Comparison of ENCODE assay signal across 10 mouse cellular contexts in the genomic region with DNA sequence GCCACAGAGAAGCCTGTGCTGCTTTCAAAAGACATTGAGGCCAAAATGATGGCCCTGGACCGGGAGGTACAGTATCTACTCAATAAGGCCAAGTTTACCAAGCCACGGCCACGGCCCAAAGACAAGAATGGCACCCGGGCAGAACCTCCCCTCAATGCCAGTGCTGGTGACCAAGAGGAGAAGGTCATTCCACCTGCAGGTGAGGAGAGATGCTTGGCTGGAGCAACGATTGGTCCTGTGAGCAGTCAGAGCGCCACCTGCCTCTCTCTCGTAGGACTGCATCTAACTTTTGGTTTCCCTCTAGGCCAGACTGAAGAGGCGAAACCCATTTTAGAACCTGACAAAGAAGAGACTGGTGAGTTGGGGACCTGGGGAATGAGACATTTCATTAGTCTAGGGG. TPM values are rescaled to one million over a fixed set of nuclear protein-coding genes. Genes with fewer than 3 reads are reported as not detected.
A peak's percentile ranks its signal among the peaks of the same experiment; 100 is the strongest.
DNase-seq lines count a peak whose midpoint lies in the region; ATAC-seq lines count a peak whose summit lies in the region.
"Had no signal": no experiment of that assay in that cellular context is flagged by ENCODE, and none has a peak within 500 bp of the region (broad histone marks: within the 10 kb centered on the region; RNA-seq: fewer than 3 reads in every experiment).

No protein-coding gene starts in this region.

- no peak overlapping the region for H3K9ac ChIP-seq in liver, embryonic 13.5 days
- no peak overlapping the region for H3K9ac ChIP-seq in forebrain, embryonic 12.5 days
- H3K9ac ChIP-seq: embryonic facial prominence, embryonic 12.5 days; stomach, embryonic 15.5 days had no signal

- intact Hi-C loops in heart, postnatal 10 days (cut with DNase I): no loop called here
- intact Hi-C loops in heart, postnatal 25 days (cut with DNase I): loop anchor here (5.0 kb wide), 1 partner anchor 97 kb away; no protein-coding TSS in a partner anchor

- H3K4me1 ChIP-seq in liver, embryonic 13.5 days (replicated peaks): no peaks in the 10 kb centered on the region
- H3K4me1 ChIP-seq in forebrain, embryonic 12.5 days: no peaks in the 10 kb centered on the region
- H3K4me1 ChIP-seq: embryonic facial prominence, embryonic 12.5 days; stomach, embryonic 15.5 days had no signal

- peak; percentile 42 to 65 for DNase-seq in heart, postnatal 10 days
- DNase-seq in heart, postnatal 25 days (ENCODE audit: low spot score): no peak
- DNase-seq in urinary bladder, postnatal 14 days (ENCODE audit: low spot score): peak; percentile 44
- no peak for DNase-seq in urinary bladder, adult 2 months (ENCODE audit: low spot score)
- peak; percentile 73 for DNase-seq in cerebellum, adult 9-11 months
- DNase-seq in liver, embryonic 13.5 days: peak; percentile 28
- peak; percentile 49 for DNase-seq in right cerebral cortex, postnatal 4 days

- peaks cover 80% of the 10 kb centered on the region for H3K36me3 ChIP-seq in liver, embryonic 13.5 days
- peaks cover 86% of the 10 kb centered on the region for H3K36me3 ChIP-seq in forebrain, embryonic 12.5 days (replicated peaks)

- no peak overlapping the region for H3K4me3 ChIP-seq in liver, embryonic 13.5 days (replicated peaks)
- no peak overlapping the region for H3K4me3 ChIP-seq in forebrain, embryonic 12.5 days (replicated peaks)
- H3K4me3 ChIP-seq: embryonic facial prominence, embryonic 12.5 days; stomach, embryonic 15.5 days had no signal

- no peak overlapping the region for H3K27ac ChIP-seq in liver, embryonic 13.5 days
- no peak overlapping the region for H3K27ac ChIP-seq in forebrain, embryonic 12.5 days
- H3K27ac ChIP-seq: embryonic facial prominence, embryonic 12.5 days; stomach, embryonic 15.5 days had no signal

- no peak for ATAC-seq in liver, embryonic 13.5 days (ENCODE audit: low read depth)
- no peak for ATAC-seq in forebrain, embryonic 12.5 days (ENCODE audit: low FRiP score)

- no peaks in the 10 kb centered on the region for H3K27me3 ChIP-seq in liver, embryonic 13.5 days
- H3K27me3 ChIP-seq in forebrain, embryonic 12.5 days: no peaks in the 10 kb centered on the region
- H3K27me3 ChIP-seq: embryonic facial prominence, embryonic 12.5 days; stomach, embryonic 15.5 days had no signal

- H3K4me2 ChIP-seq in liver, embryonic 13.5 days: no peak overlapping the region
- H3K4me2 ChIP-seq in forebrain, embryonic 12.5 days: no peak overlapping the region
- H3K4me2 ChIP-seq: embryonic facial prominence, embryonic 12.5 days; stomach, embryonic 15.5 days had no signal

- WGBS in liver, embryonic 13.5 days (ENCODE audit: insufficient replicate concordance): 63% methylated on average over 8 of the region's 8 CpGs
- WGBS in forebrain, embryonic 12.5 days: 67% methylated on average over 8 of the region's 8 CpGs

- H3K9me3 ChIP-seq in liver, embryonic 13.5 days (replicated peaks): no peaks in the 10 kb centered on the region
- no peaks in the 10 kb centered on the region for H3K9me3 ChIP-seq in forebrain, embryonic 12.5 days
- H3K9me3 ChIP-seq: embryonic facial prominence, embryonic 12.5 days; stomach, embryonic 15.5 days had no signal

RNA-seq across cellular contexts. Expression of a gene that starts 7.4 kb away (rescaled TPM):
- 10 to 100 TPM; 29.2 to 31.6 TPM for total RNA-seq in heart, postnatal 10 days (2021)
- 10 to 100 TPM; 25.5 to 27.9 TPM for total RNA-seq in heart, postnatal 25 days (2021)
- polyA plus RNA-seq in urinary bladder, adult 2 months (2012; rRNA removed): 20.0 and 22.2 TPM in 2 replicates
- 18.4 and 21.3 TPM in 2 replicates for polyA plus RNA-seq in liver, embryonic 13.5 days (2015; fragmentation: Nextera tagmentation; extraction: Ambion mirVana)
- 23.4 and 23.6 TPM in 2 replicates for polyA plus RNA-seq in forebrain, embryonic 12.5 days (2016; fragmentation: Nextera tagmentation; extraction: Ambion mirVana)

RNA-seq across cellular contexts. Expression of a gene that starts 10.0 kb away (rescaled TPM):
- total RNA-seq in heart, postnatal 10 days (2021): 10 to 100 TPM; 35.8 to 45.7 TPM
- 10 to 100 TPM; 70.2 to 78.9 TPM for total RNA-seq in heart, postnatal 25 days (2021)
- polyA plus RNA-seq in urinary bladder, adult 2 months (2012; rRNA removed): 34.4 and 35.3 TPM in 2 replicates
- polyA plus RNA-seq in liver, embryonic 13.5 days (2015; fragmentation: Nextera tagmentation; extraction: Ambion mirVana): 15.8 and 19.0 TPM in 2 replicates
- polyA plus RNA-seq in forebrain, embryonic 12.5 days (2016; fragmentation: Nextera tagmentation; extraction: Ambion mirVana): 26.7 and 35.8 TPM in 2 replicates

RNA-seq across cellular contexts. Expression of a gene that starts 17.7 kb away (rescaled TPM):
- 1,000 to 10,000 TPM; 1,003 to 1,015 TPM for total RNA-seq in heart, postnatal 10 days (2021)
- total RNA-seq in heart, postnatal 25 days (2021): 100 to 1,000 TPM; 745 to 824 TPM
- polyA plus RNA-seq in urinary bladder, adult 2 months (2012; rRNA removed): 1,336 and 1,393 TPM in 2 replicates
- polyA plus RNA-seq in liver, embryonic 13.5 days (2015; fragmentation: Nextera tagmentation; extraction: Ambion mirVana): 1,487 and 1,590 TPM in 2 replicates
- polyA plus RNA-seq in forebrain, embryonic 12.5 days (2016; fragmentation: Nextera tagmentation; extraction: Ambion mirVana): 1,477 and 1,540 TPM in 2 replicates

RNA-seq across cellular contexts. Expression of a gene that starts 18.1 kb away (rescaled TPM):
- 10 to 100 TPM; 34.8 to 42.5 TPM for total RNA-seq in heart, postnatal 10 days (2021)
- total RNA-seq in heart, postnatal 25 days (2021): 10 to 100 TPM; 34.9 to 35.1 TPM
- 55.6 and 68.6 TPM in 2 replicates for polyA plus RNA-seq in urinary bladder, adult 2 months (2012; rRNA removed)
- polyA plus RNA-seq in liver, embryonic 13.5 days (2015; fragmentation: Nextera tagmentation; extraction: Ambion mirVana): 68.3 and 69.4 TPM in 2 replicates
- 242 and 243 TPM in 2 replicates for polyA plus RNA-seq in forebrain, embryonic 12.5 days (2016; fragmentation: Nextera tagmentation; extraction: Ambion mirVana)

RNA-seq across cellular contexts. Expression of a gene that starts 27.8 kb away (rescaled TPM):
- total RNA-seq in heart, postnatal 10 days (2021): 10 to 100 TPM; 22.4 to 22.8 TPM
- total RNA-seq in heart, postnatal 25 days (2021): 10 to 100 TPM; 14.3 to 14.8 TPM
- polyA plus RNA-seq in urinary bladder, adult 2 months (2012; rRNA removed): 22.0 and 26.8 TPM in 2 replicates
- 14.8 and 15.3 TPM in 2 replicates for polyA plus RNA-seq in liver, embryonic 13.5 days (2015; fragmentation: Nextera tagmentation; extraction: Ambion mirVana)
- polyA plus RNA-seq in forebrain, embryonic 12.5 days (2016; fragmentation: Nextera tagmentation; extraction: Ambion mirVana): 31.5 and 34.8 TPM in 2 replicates

Comparison
In these comparisons a context has a peak if more than half of its experiments do, and no peak if none do; other contexts are left out.
1. DNase-seq: peak in heart, postnatal 10 days (2 of 2), urinary bladder, postnatal 14 days (single experiment), cerebellum, adult 9-11 months (single experiment), liver, embryonic 13.5 days (single experiment) and right cerebral cortex, postnatal 4 days (single experiment); none in heart, postnatal 25 days (single experiment) and urinary bladder, adult 2 months (single experiment).